Mouse (Mus musculus): ENCODE results near the gene Serpinb2. TPM values are rescaled to one million over a fixed set of nuclear protein-coding genes. Genes with fewer than 3 reads are reported as not detected.

Gene Serpinb2
- polyA plus RNA-seq, 1 experiment from 2014 or later = 0.14 TPM

- ATAC-seq (ENCODE audit: low FRiP score, low TSS enrichment) = no peak
- no peaks in the 10 kb centered on the region for H3K9me3 ChIP-seq (ENCODE audit: control insufficient read depth, low read length)
- no peaks in the 10 kb centered on the region for H3K36me3 ChIP-seq (ENCODE audit: control insufficient read depth, insufficient read depth, low read length)
- H3K4me3 ChIP-seq (ENCODE audit: low read length) = no peak overlapping the region
- H3K4me1 ChIP-seq (ENCODE audit: control insufficient read depth, insufficient read depth, low read length) = no peaks in the 10 kb centered on the region
- no peaks in the 10 kb centered on the region for H3K27me3 ChIP-seq (ENCODE audit: control insufficient read depth, insufficient read depth, low read length)
- no peak overlapping the region for H3K4me2 ChIP-seq (replicated peaks; ENCODE audit: low read depth, low read length)
- no peak overlapping the region for H3K27ac ChIP-seq (ENCODE audit: low read depth, low read length)
- no peak overlapping the region for H3K9ac ChIP-seq (ENCODE audit: low read depth, low read length)
These were observed 54.4 kb downstream of the Serpinb2 start for GRCm38 (mm10) chr1:107565644-107566043.

GRCm38 (mm10) chr1:107576094-107576493 lies 64.9 kb downstream of the Serpinb2 start:
- Histone ChIP-seq H3K27ac (ENCODE audit: low read depth, low read length) (no peak overlapping the region), H3K4me3 (ENCODE audit: low read length) (no peak overlapping the region), H3K9ac (ENCODE audit: low read depth, low read length) (no peak overlapping the region), H3K9me3 (ENCODE audit: control insufficient read depth, low read length) (no peaks in the 10 kb centered on the region), H3K4me2 (replicated peaks; ENCODE audit: low read depth, low read length) (no peak overlapping the region), H3K27me3 (ENCODE audit: control insufficient read depth, insufficient read depth, low read length) (no peaks in the 10 kb centered on the region), H3K36me3 (ENCODE audit: control insufficient read depth, insufficient read depth, low read length) (no peaks in the 10 kb centered on the region), H3K4me1 (ENCODE audit: control insufficient read depth, insufficient read depth, low read length) (no peaks in the 10 kb centered on the region)
- WGBS = 78% methylated on average over 2 of the region's 2 CpGs
- no peak for ATAC-seq (ENCODE audit: low FRiP score, low TSS enrichment)

GRCm38 (mm10) chr1:107577514-107577913 lies 66.3 kb downstream of the Serpinb2 start:
- no peak overlapping the region for H3K4me2 ChIP-seq (replicated peaks; ENCODE audit: low read depth, low read length)
- no peaks in the 10 kb centered on the region for H3K27me3 ChIP-seq (ENCODE audit: control insufficient read depth, insufficient read depth, low read length)
- no peaks in the 10 kb centered on the region for H3K9me3 ChIP-seq (ENCODE audit: control insufficient read depth, low read length)
- no peak for ATAC-seq (ENCODE audit: low FRiP score, low TSS enrichment)
- H3K36me3 ChIP-seq (ENCODE audit: control insufficient read depth, insufficient read depth, low read length) = no peaks in the 10 kb centered on the region
- WGBS = 80% methylated on average over 1 of the region's 1 CpGs
- H3K27ac ChIP-seq (ENCODE audit: low read depth, low read length) = no peak overlapping the region
- no peak overlapping the region for H3K4me3 ChIP-seq (ENCODE audit: low read length)
- no peak overlapping the region for H3K9ac ChIP-seq (ENCODE audit: low read depth, low read length)
- H3K4me1 ChIP-seq (ENCODE audit: control insufficient read depth, insufficient read depth, low read length) = no peaks in the 10 kb centered on the region

GRCm38 (mm10) chr1:107581220-107581619 lies 70.0 kb downstream of the Serpinb2 start:
- no peak overlapping the region for H3K27ac ChIP-seq (ENCODE audit: low read depth, low read length)
- H3K36me3 ChIP-seq (ENCODE audit: control insufficient read depth, insufficient read depth, low read length) = no peaks in the 10 kb centered on the region
- WGBS = 80% methylated on average over 1 of the region's 1 CpGs
- H3K4me3 ChIP-seq (ENCODE audit: low read length) = no peak overlapping the region
- no peaks in the 10 kb centered on the region for H3K9me3 ChIP-seq (ENCODE audit: control insufficient read depth, low read length)
- H3K4me1 ChIP-seq (ENCODE audit: control insufficient read depth, insufficient read depth, low read length) = no peaks in the 10 kb centered on the region
- H3K9ac ChIP-seq (ENCODE audit: low read depth, low read length) = no peak overlapping the region
- no peak for ATAC-seq (ENCODE audit: low FRiP score, low TSS enrichment)
- no peak overlapping the region for H3K4me2 ChIP-seq (replicated peaks; ENCODE audit: low read depth, low read length)
- H3K27me3 ChIP-seq (ENCODE audit: control insufficient read depth, insufficient read depth, low read length) = no peaks in the 10 kb centered on the region

- no peak overlapping the region for H3K4me3 ChIP-seq (ENCODE audit: low read length)
- H3K36me3 ChIP-seq (ENCODE audit: control insufficient read depth, insufficient read depth, low read length) = no peaks in the 10 kb centered on the region
- H3K27ac ChIP-seq (ENCODE audit: low read depth, low read length) = no peak overlapping the region
- no peaks in the 10 kb centered on the region for H3K4me1 ChIP-seq (ENCODE audit: control insufficient read depth, insufficient read depth, low read length)
- H3K27me3 ChIP-seq (ENCODE audit: control insufficient read depth, insufficient read depth, low read length) = no peaks in the 10 kb centered on the region
- ATAC-seq (ENCODE audit: low FRiP score, low TSS enrichment) = no peak
- H3K9me3 ChIP-seq (ENCODE audit: control insufficient read depth, low read length) = no peaks in the 10 kb centered on the region
- no peak overlapping the region for H3K4me2 ChIP-seq (replicated peaks; ENCODE audit: low read depth, low read length)
- no peak overlapping the region for H3K9ac ChIP-seq (ENCODE audit: low read depth, low read length)
These were observed 71.7 kb downstream of the Serpinb2 start for GRCm38 (mm10) chr1:107582900-107583299.

GRCm38 (mm10) chr1:107583958-107584376 lies 72.7 kb downstream of the Serpinb2 start:
- Histone ChIP-seq H3K27ac (ENCODE audit: low read depth, low read length) (no peak overlapping the region), H3K4me3 (ENCODE audit: low read length) (no peak overlapping the region), H3K9ac (ENCODE audit: low read depth, low read length) (no peak overlapping the region), H3K9me3 (ENCODE audit: control insufficient read depth, low read length) (no peaks in the 10 kb centered on the region), H3K4me2 (replicated peaks; ENCODE audit: low read depth, low read length) (no peak overlapping the region), H3K36me3 (ENCODE audit: control insufficient read depth, insufficient read depth, low read length) (no peaks in the 10 kb centered on the region), H3K4me1 (ENCODE audit: control insufficient read depth, insufficient read depth, low read length) (no peaks in the 10 kb centered on the region), H3K27me3 (ENCODE audit: control insufficient read depth, insufficient read depth, low read length) (no peaks in the 10 kb centered on the region)
- no peak for ATAC-seq (ENCODE audit: low FRiP score, low TSS enrichment)
- whole genome bisulfite sequencing = 72% methylated on average over 1 of the region's 1 CpGs

- Histone ChIP-seq H3K36me3 (ENCODE audit: control insufficient read depth, insufficient read depth, low read length) (no peaks in the 10 kb centered on the region), H3K9ac (ENCODE audit: low read depth, low read length) (no peak overlapping the region), H3K4me1 (ENCODE audit: control insufficient read depth, insufficient read depth, low read length) (no peaks in the 10 kb centered on the region), H3K9me3 (ENCODE audit: control insufficient read depth, low read length) (no peaks in the 10 kb centered on the region), H3K4me2 (replicated peaks; ENCODE audit: low read depth, low read length) (no peak overlapping the region), H3K27me3 (ENCODE audit: control insufficient read depth, insufficient read depth, low read length) (no peaks in the 10 kb centered on the region), H3K4me3 (ENCODE audit: low read length) (no peak overlapping the region), H3K27ac (ENCODE audit: low read depth, low read length) (no peak overlapping the region)
- 85% methylated on average over 3 of the region's 3 CpGs for WGBS
- no peak for ATAC-seq (ENCODE audit: low FRiP score, low TSS enrichment)
These were observed 73.7 kb downstream of the Serpinb2 start for GRCm38 (mm10) chr1:107584932-107585331.

Other genes starting within 250 kb of the Serpinb2 start
- not detected in 2 replicates for gene Serpinb3b, start 233.1 kb upstream of the Serpinb2 start, polyA plus RNA-seq (2014; fragmentation: Nextera tagmentation; extraction: Ambion mirVana)
- not detected in 2 replicates for gene Serpinb3c, start 233.1 kb upstream of the Serpinb2 start, polyA plus RNA-seq (2014; fragmentation: Nextera tagmentation; extraction: Ambion mirVana)
- gene Serpinb11, start 150.2 kb upstream of the Serpinb2 start, polyA plus RNA-seq (2014; fragmentation: Nextera tagmentation; extraction: Ambion mirVana) = not detected in 2 replicates
- gene Serpinb7, start 111.8 kb upstream of the Serpinb2 start, polyA plus RNA-seq (2014; fragmentation: Nextera tagmentation; extraction: Ambion mirVana) = not detected in 2 replicates
- 0.49 and 0.57 TPM in 2 replicates for gene Serpinb8, start 78.6 kb downstream of the Serpinb2 start, polyA plus RNA-seq (2014; fragmentation: Nextera tagmentation; extraction: Ambion mirVana)